Mouse (Mus musculus) neutrophil, adult 5-6 weeks (primary cell): ENCODE results near the gene Rexo2. TPM values are rescaled to one million over a fixed set of nuclear protein-coding genes. Genes with fewer than 3 reads are reported as not detected.
A peak's percentile ranks its signal among the peaks of the same experiment; 100 is the strongest.
"Not testable (repeated sequence)": the region's sequence is repeated elsewhere in the genome, so short reads cannot be mapped to it uniquely, and the experiment has no call there.

Experiments
- ATAC-seq: fragments of 151-379, 151-347 bp; 2 replicates; pipeline ENCODE4 v1.8.0; 2017; ENCODE audit warnings: mild to moderate bottlenecking, moderate TSS enrichment; ENCODE audit not compliant: insufficient number of reproducible peaks, poor library complexity, low FRiP score, severe bottlenecking; ENCODE audit errors: extremely low read depth
- total RNA-seq: library from RNA; stranded (forward); fragments of 200-1000 nt; gene quantifications from 2 replicates; pipeline ENCODE4 v1.2.3, GENCODE M21; 2017

Rexo2 gene
- total RNA-seq, 1 experiment from 2014 or later: 44.6 TPM

- ATAC-seq: no peak
These were observed 3.9 kb downstream of the Rexo2 start for GRCm38 (mm10) chr9:48476236-48477165.

- no peak for ATAC-seq
These were observed 6.1 kb downstream of the Rexo2 start for GRCm38 (mm10) chr9:48474367-48474766.

GRCm38 (mm10) chr9:48473131-48473530 lies 7.3 kb downstream of the Rexo2 start:
- ATAC-seq: no peak

- no peak for ATAC-seq
These were observed 7.9 kb downstream of the Rexo2 start for GRCm38 (mm10) chr9:48472441-48473025.

- ATAC-seq: not testable (repeated sequence)
These were observed 13.0 kb downstream of the Rexo2 start for GRCm38 (mm10) chr9:48467471-48467870.

GRCm38 (mm10) chr9:48466804-48467203 lies 13.6 kb downstream of the Rexo2 start:
- peak; percentile 84 for ATAC-seq

- no peak for ATAC-seq
These were observed 14.8 kb downstream of the Rexo2 start for GRCm38 (mm10) chr9:48465671-48466070.

GRCm38 (mm10) chr9:48461545-48461944 lies 18.9 kb downstream of the Rexo2 start:
- ATAC-seq: peak; percentile 59; the same call in 1 of the 2 replicates

- no peak for ATAC-seq
These were observed 19.7 kb downstream of the Rexo2 start for GRCm38 (mm10) chr9:48460720-48461119.

- ATAC-seq: no peak
These were observed 21.0 kb downstream of the Rexo2 start for GRCm38 (mm10) chr9:48459391-48459790.

GRCm38 (mm10) chr9:48458879-48459278 lies 21.5 kb downstream of the Rexo2 start:
- ATAC-seq: no peak

GRCm38 (mm10) chr9:48455961-48456360 lies 24.5 kb downstream of the Rexo2 start:
- no peak for ATAC-seq

- 0 out of 2 replicates have a peak, but pooled peaks have one; percentile 41 for ATAC-seq
These were observed 30.4 kb downstream of the Rexo2 start for GRCm38 (mm10) chr9:48450066-48450465.

- peak; percentile 48; the same call in 1 of the 2 replicates for ATAC-seq
These were observed 32.6 kb downstream of the Rexo2 start for GRCm38 (mm10) chr9:48447783-48448209.

GRCm38 (mm10) chr9:48444821-48445220 lies 35.6 kb downstream of the Rexo2 start:
- no peak for ATAC-seq

- ATAC-seq: peak; percentile 68; the same call in 1 of the 2 replicates
These were observed 36.5 kb downstream of the Rexo2 start for GRCm38 (mm10) chr9:48443873-48444272.

GRCm38 (mm10) chr9:48432449-48432848 lies 48.0 kb downstream of the Rexo2 start:
- peak; percentile 53; the same call in 1 of the 2 replicates for ATAC-seq

- no peak for ATAC-seq
These were observed 53.2 kb downstream of the Rexo2 start for GRCm38 (mm10) chr9:48427176-48427575.

GRCm38 (mm10) chr9:48423256-48423655 lies 57.2 kb downstream of the Rexo2 start:
- no peak for ATAC-seq

GRCm38 (mm10) chr9:48422382-48422781 lies 58.0 kb downstream of the Rexo2 start:
- ATAC-seq: peak; percentile 65
